Mouse (Mus musculus) layer of hippocampus, adult 8-10 months (tissue): ENCODE measurements around the gene Olfr1510. TPM values are rescaled to one million over a fixed set of nuclear protein-coding genes. Genes with fewer than 3 reads are reported as not detected.
"Not testable (repeated sequence)": the region's sequence is repeated elsewhere in the genome, so short reads cannot be mapped to it uniquely, and the experiment has no call there.

Experiments used
- DNase-seq, 2 experiments: peaks; one replicate each; pipeline ENCODE4 v3.0.0; 2022; ENCODE audit warnings: low spot score in 2 of 2
- total RNA-seq, 4 experiments: library from RNA; stranded (reverse); gene quantifications; 2 replicates each; pipeline ENCODE4 v1.2.4; 2022

The Olfr1510 gene
- total RNA-seq = not detected

DNA sequence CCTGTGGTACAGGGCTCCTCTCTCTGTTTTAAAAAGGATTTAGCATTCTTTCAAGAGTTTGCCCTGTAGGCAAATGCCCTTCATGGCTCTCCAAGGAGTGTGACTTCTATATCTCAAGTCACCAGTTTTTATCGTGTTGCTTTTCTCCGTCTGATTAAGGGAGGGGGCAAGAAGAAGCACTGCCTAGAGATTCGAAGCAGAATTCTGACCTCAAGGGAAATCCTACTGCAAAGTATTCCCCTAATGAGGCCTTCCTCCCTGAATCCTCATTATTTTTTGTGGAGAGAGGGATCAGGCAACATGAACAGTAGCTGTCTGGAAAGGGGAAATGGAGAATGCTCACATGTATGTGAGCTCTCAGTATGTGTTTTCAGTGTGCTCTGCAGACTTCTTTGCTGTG is at the start of gene Olfr1510:
Gene Olfr1510, minus strand, starts transcription at position 101 of the 400 bp plus-strand sequence.
- DNase-seq = no peak

DNA sequence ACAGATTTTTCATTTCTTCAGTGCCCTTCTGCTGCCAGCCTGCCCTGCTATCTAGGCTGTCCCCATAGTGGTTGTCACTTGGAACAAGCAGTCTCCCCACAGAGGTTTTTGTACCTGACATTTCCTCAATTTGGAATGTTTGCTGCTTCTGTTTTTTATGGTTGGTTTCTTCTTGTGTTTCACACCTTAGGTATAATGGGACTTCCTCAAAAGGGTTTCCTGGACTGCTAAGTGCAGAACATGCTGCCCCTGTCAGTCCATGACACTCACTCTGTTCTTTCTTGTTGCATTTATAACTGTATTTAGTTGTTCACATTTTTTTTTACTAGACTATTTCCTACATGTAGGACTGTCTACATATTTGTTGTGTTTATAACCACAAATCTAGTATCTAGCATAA is 47.8 kb upstream of the Olfr1510 start:
- no peak for DNase-seq

DNA sequence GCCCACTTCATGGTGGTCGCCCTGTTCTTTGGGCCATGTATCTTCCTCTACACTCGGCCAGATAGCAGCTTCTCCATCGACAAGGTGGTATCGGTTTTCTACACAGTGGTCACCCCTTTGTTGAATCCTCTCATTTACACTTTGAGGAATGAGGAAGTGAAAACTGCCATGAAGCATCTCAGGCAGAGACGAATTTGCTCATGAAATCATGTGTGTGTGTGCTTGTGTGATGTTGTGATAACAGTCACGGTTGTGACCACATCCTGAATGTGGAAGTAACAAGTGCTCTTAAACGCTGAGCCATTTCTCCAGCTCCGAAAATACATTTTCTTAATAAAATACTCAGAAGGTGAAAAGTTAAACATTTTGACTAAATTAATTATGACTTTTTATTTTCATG is 37.0 kb upstream of the Olfr1510 start:
- DNase-seq = no peak

DNA sequence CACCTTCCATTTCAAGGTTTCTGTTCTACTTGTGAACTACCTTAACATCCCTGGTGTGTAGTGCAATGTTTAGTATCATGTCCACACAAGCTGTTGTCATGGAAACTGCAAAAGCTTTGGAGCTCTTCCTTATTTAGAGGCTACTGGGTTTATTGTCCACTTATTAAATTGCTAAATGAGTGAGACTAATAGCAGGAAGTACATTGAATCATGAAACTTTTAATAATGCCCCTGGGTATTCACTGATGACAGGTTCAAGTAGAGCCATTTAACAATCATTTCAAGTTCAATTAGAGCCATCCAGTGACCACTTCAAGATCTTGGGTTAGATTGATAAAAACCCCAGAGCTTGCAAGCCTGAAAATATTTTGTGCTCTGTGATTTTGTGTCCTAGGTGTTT is 28.5 kb upstream of the Olfr1510 start, which contains the start of gene Olfr1509:
Gene Olfr1509, plus strand, starts transcription at position 301 of the 400 bp plus-strand sequence.
- DNase-seq = no peak

- DNase-seq = no peak
Observed at GRCm38 (mm10) chr14:52427686-52428085, 13.5 kb upstream of the Olfr1510 start.

- DNase-seq = not testable (repeated sequence)
Observed at GRCm38 (mm10) chr14:52410142-52410919, 3.8 kb downstream of the Olfr1510 start.

GRCm38 (mm10) chr14:52397279-52397678 is 16.9 kb downstream of the Olfr1510 start, which contains the start of gene Olfr1511:
TSS of gene Olfr1511 (minus strand) at chr14:52397379.
- no peak for DNase-seq

- DNase-seq = not testable (repeated sequence)
Observed at GRCm38 (mm10) chr14:52390084-52390848, 23.9 kb downstream of the Olfr1510 start.

GRCm38 (mm10) chr14:52379068-52379467 is 35.1 kb downstream of the Olfr1510 start, which contains the start of gene Olfr1512:
TSS of gene Olfr1512 (minus strand) at chr14:52379168.
- no peak for DNase-seq

DNA sequence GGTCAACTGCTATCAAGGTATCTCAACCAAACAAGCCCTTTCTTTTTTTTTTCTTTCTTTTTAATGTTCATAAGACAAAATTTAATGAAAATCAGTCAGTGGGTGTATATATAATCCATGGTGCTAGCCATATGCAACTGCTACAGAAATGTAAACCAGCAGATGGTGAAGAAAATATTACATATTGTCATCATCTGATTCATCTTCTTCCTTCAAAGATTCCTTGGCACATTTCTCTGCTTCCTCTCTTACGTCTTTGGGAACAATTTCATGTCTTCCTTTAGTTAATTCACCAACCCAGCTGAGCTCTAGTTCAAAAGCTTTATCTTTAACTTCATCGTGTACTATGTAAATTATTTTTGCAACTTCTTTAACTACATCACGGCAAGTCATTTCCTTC is 45.4 kb downstream of the Olfr1510 start:
- no peak for DNase-seq

Other genes starting within 250 kb of the Olfr1510 start
- 10 to 100 TPM; 50.4 to 56.5 (median 55.9) TPM for gene Supt16, start 217.0 kb downstream of the Olfr1510 start, total RNA-seq
- 100 to 1,000 TPM in 3 of 4 experiments, 10 to 100 TPM in 1; 94.4 to 117 (median 110) TPM for gene Chd8, start 156.6 kb downstream of the Olfr1510 start, total RNA-seq
- 10 to 100 TPM; 58.5 to 76.8 (median 70.4) TPM for gene Tox4, start 135.2 kb downstream of the Olfr1510 start, total RNA-seq
- gene Rab2b, start 134.8 kb downstream of the Olfr1510 start, total RNA-seq = 10 to 100 TPM; 33.2 to 41.8 (median 37.8) TPM
- 10 to 100 TPM; 35.5 to 54.7 (median 43.9) TPM for gene Mettl3, start 109.2 kb downstream of the Olfr1510 start, total RNA-seq
- 10 to 100 TPM; 44.9 to 46.8 (median 45.8) TPM for gene Sall2, start 85.6 kb downstream of the Olfr1510 start, total RNA-seq
- not detected for gene Olfr1513, start 58.0 kb downstream of the Olfr1510 start, total RNA-seq
- not detected for gene Olfr1512, start 35.2 kb downstream of the Olfr1510 start, total RNA-seq
- not detected for gene Olfr1511, start 17.0 kb downstream of the Olfr1510 start, total RNA-seq
- not detected for gene Olfr1509, start 28.6 kb upstream of the Olfr1510 start, total RNA-seq
- gene Olfr1508, start 53.1 kb upstream of the Olfr1510 start, total RNA-seq = not detected
- not detected for gene Olfr1507, start 81.4 kb upstream of the Olfr1510 start, total RNA-seq